Mouse (Mus musculus) natural killer cell, adult 2 months (primary cell): ENCODE data around the gene Cdk5.

Source experiments
- DNase-seq, 2 experiments: peaks; one replicate each; pipeline ENCODE4 v3.0.0; 2022; ENCODE audit warnings: low spot score in 2 of 2

Cdk5 gene

DNA sequence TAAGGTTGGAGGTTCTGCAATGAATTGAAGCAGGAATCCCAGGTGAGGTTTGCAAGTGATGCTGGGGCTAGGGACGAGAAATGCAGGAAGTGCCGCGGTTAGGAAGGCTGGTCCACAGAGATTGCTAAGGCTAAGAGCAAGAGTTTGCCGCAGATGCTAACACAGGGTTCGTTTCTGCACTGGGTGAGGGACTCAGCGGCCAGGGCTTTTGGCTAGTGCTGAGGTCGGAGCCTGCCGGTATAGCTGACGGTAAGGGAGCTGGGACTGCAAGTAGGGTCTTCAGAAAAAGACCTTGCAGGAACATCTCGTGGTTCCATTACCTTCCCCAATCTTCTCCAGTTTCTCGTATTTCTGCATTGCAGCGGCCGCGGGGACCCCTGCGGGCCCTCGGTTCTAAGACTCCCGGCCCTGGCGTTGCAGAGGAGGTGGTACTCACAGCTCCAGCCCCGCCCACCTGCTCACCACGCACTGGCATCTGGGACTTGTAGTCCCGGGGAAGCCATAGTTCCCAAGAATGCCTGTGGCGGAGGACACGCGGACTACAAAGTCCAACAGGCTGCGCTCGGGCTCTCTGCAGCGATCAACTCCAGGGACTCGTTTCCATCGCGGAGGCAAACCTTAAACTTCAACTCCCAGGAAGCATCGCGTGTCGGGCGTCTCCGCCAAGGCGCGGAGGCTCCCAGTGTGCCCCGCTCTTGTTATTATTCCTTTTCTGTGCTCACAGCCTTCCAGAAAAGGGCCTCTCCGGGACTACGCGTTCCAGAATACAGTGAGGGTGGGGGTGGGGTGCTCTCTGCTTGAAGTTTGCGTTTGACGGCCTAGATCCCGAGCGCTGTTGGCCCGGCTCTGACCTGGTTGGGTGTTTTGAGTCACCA, at the start of gene Cdk5, which contains the start of gene Slc4a2:
Gene Cdk5 (minus strand): TSS at position 402 of the 875 bp plus-strand sequence.
Gene Slc4a2 (plus strand): TSS at position 709 of the 875 bp plus-strand sequence.
- peak; percentile 96 to 97 for DNase-seq

DNA sequence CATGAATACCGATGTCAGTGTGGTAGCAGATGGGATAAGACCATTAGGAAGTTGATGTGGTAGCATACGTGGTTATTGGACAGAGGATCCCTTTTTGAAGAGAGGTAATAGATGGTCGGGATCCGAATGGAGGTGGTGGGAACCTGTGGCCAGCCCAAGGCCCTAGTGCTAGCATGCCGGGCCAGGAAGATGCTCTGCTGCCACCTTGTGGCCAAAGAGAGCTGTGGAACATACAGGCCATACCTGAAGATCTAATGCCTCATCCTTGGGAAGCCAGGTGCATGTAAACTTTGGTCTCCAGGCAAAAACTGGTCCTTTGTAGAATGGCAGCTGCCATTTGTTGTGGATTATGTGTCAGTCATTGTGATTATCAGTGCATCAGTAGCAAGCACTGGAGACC, 47.3 kb upstream of the Cdk5 start:
- DNase-seq: peak; percentile 52 to 73

DNA sequence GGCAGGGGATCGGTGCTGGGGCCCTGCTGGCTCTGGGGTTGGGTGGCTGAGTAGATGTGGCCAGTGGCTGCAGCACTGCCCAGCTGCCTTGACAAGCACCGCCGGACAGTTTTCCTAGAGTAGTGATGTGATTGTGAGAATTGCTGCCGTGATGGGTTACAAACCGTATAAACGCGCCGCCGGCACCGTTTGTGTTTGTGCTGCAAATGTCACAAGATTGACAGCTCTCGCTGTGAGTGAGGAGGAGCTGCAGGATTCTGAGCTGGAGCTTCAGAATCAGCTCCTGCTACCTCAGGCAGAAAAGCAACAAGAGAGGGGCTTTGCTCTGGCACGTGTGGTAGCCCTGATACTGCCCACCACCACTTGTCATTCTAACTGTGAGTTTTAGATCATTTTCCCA, 43.4 kb upstream of the Cdk5 start:
- no peak for DNase-seq

DNA sequence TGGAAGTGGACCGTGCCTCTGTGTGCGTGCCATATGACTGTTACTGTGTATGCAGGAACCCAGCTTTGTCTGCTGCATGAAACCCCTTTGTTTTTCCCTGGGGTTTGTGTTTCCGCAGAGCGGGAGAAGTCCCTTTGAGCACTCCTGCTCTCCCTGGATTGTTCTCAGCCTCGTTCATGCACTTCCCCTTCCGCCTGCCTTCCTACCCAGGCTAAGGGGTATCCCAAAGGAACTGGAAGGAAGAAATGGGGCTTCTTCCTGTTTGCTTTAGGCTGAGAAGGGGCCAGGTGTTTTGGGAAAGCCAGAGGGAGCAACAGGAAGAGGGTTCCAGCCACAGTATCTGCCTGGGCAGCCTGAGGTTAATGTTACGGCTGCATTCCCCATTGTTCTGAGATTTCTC, 32.3 kb upstream of the Cdk5 start:
- DNase-seq: no peak

DNA sequence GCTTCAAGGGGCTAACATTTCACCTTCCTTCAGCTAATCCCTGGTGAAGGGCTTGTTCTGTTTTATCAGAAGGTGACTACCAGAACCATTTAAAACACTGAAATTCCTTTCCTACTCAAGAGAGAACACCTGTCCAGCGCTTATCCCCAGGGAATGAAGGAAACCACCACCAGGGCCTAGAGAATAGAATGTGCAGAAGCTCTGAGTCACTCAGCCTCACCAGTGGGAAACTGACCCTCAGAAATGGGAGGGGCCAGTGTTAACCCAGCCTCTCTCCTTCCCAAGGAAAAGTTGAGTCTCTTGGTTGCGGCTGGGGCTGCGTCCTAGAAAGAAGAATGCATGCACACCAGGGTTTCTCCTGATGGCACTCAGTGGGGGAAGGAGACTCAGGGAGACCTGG, 31.7 kb upstream of the Cdk5 start:
- no peak for DNase-seq

DNA sequence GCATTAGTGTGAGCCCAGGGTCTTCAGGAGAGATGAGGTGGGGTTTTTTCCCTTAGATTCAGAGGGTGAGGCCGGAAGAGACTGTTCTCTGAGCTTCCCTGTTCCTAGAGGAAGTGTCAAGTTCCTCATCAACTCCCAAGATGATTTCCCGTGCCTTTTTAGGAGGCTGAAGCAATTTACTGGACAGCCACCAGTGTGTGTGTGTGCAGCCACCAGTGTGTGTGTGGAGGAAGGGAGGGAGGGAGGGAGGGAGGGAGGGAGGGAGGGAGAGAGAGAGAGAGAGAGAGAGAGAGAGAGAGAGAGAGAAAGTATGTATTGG, 30.6 kb upstream of the Cdk5 start:
- DNase-seq: no peak

DNA sequence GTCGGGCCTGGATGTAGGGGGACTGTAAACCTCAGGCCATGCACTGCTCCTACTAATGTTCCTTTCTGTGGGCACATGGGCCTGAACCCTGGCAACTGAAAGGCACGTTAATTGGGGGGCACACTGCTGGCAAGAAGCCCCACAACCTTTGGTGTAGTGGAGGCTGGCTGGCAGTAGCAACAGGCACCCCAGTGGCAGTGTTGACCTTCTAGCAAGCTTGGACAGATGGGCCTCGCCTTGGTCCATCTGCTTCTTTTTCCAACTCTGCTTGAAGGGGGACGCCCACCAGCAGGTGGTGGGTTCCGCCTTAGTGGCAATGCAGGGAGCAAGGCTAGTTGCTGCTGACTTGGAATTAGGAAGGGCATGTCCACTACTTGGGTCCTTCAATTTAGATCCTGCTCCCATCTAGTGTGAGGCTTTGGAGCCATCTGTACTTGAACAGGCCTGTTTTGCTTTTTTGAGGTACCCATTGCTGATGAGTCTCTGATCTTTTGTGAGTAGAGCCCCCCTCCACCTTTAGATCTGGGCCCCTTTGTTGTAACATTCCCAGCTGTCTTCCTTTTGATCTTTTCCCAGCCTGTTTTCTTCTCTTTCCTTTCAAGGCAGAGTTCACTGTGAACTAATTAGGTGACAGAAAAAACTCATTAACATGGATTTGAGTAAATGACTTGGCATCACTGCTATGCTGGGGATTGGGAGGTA, 30.1 kb upstream of the Cdk5 start:
- no peak for DNase-seq

DNA sequence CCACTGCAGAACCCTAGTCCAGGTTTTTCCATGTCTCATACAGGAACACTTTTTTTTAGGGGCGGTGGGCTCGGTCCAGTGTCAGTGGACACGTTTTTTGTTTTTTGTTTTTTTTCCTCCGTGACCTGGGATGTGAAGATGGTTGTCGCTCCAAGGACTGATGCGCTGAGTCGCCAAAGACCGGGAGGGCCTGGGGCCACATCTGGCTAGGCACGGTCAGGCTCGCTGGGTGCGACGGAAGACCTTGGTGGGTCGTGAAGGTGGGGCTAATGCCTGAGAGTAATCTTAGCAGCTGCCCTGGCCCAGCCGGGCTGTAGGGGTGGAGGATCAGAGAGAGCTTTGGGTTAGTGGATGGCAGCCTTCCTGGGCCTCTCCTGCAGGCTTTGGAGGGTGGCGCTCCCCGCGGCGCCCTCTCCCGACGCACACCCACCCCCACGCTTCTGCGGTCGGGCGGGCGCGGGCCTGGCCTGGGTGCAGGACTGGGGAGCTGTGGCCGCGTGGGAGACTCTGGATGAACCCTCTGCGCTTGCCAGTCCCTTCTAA, 29.4 kb upstream of the Cdk5 start:
- DNase-seq: peak in 1 of 2 experiments; percentile 11

DNA sequence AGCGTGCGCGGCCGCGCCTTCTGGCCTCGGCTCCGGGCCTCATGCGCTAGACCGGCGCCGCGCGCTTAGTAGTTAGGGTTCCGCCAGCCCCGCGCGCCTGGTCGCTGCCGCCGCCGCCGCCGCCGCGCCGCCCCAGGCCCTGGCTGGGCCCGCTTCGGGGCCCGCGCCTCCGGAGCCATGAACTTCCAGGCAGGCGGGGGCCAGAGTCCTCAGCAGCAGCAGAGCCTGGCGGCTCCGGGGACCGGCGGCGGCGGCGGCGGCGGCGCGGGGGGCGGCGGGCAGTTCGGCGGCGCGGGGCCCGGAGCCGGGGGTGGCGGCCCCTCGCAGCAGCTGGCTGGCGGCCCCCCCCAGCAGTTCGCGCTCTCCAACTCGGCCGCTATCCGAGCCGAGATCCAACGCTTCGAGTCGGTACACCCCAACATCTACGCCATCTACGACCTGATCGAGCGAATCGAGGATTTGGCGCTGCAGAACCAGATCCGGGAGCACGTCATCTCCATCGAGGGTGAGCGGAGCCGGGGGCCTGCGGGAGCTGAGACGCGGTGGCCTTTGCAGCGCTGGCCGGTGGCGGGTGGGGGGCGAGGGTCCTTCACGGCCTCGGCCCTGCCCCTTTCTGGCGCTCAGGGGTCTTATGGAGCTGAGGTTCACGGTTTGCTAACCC, 28.8 kb upstream of the Cdk5 start, which contains the start of gene Agap3:
Gene Agap3 (plus strand): TSS at position 148 of the 661 bp plus-strand sequence.
- no peak for DNase-seq

DNA sequence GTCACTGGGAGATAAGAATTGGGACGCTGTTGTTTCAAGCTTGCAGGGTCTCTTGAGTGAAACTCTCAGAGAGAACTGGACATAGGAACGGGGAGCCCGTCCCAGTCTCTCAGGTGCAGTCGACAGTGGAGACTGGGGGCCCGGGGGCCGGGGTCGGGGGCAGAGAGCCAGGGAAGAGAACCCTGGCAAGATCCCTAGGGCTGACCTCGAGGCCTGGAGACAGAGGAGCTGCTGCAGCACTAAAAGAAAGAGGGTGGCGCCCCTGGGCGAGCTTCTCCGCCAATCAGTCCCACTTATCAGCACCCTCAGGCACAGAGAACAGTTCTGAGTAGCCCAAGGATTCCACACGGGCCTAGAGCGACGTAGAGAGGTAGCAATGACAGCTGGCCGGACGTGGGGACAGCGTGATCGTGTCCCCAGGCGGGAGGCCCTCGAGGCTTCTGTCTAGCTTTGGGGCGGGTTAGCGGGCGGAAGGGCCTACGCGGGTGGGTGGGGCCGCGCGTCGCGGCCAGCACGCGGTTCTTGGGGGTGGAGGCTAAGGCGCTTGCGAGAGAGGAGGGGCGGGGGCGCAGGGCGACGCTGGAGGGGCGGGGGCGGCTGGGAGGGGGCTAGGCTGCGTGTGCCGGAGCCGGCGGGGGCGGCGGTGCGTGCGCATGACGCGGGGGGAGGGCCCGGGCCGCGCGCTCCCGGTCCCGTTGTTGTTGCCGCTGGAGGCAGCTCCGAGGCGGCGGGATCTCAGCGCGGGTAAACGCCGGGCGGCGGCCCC, 28.1 kb upstream of the Cdk5 start:
- peak; percentile 68 to 72 for DNase-seq

DNA sequence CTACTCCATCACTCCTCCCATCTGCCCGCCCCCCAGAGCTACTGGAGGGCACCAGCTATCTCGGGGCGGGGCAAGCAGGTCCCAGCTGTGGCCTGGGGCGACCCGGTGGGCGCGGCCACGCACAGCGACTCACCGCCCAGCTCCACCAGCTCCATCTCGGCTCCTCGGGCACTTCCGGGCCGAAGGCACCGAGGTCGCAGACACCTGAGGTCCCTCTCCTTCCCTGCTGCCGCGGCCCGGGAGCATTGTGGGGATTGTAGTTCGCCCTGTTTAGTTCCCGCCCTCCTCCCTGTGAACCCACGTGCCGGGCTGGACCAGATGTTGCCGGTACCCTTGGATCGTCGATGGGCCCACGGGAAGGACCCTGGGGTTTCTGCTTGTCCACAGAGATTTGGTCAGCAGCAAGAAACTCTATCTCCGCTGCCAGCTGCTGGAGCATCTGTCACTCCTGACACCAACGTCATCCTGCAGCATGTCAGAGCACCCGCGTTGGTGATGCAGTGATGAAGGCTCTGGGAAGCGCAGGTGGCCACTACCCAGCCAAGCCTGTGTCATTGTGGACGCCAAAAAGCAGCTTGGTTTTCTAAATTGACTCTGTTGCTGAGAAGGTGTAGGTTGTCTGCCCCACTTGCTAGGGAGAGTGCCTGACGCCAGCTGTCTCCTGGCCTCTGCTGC, 24.4 kb upstream of the Cdk5 start, which contains the start of gene Tmub1:
Gene Tmub1 (minus strand): TSS at position 231 of the 675 bp plus-strand sequence.
- peak; percentile 77 to 84 for DNase-seq

DNA sequence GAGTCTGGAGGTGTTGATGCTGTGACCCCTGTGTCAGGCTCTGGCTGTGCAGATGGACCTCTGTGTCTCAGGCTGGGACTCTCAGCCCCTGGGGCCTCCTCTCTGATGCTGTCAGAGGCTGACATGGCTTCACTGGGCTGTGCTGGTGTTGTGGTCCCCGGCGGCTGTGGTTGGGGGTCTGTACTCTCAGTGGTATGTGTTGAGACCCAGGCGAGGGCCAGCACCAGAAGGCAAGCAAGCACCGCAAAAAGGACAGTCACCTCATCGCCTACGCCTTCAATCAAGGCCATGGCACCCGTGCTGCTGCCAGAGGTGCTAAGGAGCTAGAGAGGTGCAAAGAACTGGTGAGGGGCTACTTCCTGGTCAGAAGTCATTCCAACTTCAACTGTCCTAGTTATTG, 23.3 kb upstream of the Cdk5 start:
- no peak for DNase-seq

DNA sequence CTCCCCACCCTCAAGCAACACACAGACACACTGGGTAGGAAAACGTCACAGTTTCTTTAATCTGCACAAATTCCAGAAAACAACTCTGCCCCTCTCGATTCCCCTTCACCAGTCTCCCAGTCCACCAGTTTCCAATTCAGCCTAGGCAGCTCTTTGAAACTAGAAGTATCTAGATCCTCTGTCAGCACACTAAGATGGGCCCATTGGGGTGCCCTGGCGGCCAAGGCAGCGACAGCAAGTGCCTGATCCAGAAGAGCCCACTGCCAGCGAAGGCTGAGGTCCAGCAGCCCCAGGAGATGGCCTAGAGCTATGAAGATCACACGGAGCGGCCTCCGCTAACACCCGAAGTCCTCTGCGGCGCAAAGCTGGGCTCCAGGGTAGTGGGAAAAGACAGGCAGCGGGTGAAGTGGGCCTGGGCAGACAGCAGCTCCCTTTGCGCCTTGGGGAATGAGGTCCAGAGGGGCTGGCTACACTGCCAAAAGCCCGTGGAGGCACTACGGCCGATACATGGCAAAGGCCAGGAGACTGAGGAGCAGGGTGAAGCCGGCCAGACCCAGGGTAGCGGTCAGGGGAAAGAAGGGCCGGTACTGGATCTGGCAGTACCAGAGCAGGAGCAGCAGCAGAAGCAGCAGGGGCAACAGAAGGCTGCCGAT, 22.2 kb upstream of the Cdk5 start:
- no peak for DNase-seq

DNA sequence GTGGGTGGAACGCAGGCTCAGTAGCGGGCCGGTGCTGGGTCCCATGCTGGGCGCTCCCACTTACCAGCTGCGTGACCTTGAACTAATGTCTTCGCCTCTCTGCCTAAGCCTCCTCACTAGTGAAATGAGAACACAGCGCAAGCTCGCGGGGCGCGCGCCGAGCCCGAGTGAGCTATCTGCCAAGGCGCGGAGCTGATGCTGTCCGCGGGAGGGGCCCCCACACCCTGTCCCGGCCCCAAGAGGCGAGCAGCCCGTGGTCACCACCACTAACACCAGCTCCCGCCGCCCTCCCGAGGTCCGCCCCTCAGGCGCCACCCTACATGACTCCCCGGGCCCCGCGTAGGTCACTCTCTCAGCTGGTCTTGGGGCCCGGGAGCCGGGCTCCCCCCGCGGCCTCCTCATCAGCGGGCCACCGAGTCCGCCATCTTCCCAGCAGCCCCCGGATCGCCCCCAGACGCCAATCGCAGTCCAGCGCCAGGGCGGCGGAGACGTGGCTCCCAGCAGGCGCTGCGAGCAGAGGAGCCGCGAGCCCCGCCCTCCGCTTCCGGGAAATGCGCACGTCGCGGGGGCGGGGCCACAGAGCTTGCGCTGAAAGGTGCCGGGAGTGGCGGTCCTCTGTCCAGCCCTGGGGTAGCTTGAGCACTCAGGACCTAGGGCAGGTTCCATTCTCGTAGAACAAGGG, 21.6 kb upstream of the Cdk5 start, which contains the start of gene Fastk:
Gene Fastk (minus strand): TSS at position 542 of the 682 bp plus-strand sequence.
- peak; percentile 87 to 88 for DNase-seq

DNA sequence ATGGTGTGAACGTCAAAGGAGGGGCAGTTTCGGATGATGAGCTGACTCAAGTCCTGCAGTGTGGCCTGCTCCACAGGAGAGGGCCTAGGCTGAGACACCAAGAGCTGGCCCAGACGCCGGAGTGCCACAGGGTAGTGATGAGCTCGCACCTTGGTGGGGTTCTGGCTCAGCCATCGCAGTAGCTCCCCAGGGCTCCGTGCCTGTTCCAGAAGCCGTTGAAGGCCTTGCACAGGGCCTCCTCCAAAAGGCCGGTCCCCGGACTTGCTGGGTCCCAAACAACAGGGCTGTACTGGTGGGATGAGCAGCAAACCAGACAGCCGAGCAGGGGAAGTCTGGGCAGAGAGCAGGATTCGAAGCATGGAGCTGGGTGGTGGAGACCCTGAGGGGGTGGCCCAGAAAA, 20.6 kb upstream of the Cdk5 start:
- DNase-seq: no peak

DNA sequence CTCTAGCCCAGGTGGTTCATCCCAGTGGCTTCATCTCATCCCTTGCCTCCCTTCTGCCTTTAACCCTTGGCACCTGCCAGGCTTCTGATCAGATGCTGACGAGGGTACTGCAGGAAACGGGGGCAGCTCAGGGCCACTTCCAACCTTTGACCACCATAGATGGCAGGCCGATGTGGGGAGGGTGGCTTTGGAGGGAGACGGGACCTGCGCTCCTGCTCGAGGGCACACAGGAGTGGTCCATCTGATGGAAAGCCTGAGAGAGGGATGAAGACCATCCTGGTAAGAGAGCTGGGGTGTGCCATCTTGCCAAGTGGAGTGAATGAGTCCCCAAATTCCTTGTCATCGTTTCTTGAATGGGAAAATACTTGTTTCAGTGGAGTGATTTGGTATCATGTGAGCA, 19.9 kb upstream of the Cdk5 start:
- DNase-seq: no peak

DNA sequence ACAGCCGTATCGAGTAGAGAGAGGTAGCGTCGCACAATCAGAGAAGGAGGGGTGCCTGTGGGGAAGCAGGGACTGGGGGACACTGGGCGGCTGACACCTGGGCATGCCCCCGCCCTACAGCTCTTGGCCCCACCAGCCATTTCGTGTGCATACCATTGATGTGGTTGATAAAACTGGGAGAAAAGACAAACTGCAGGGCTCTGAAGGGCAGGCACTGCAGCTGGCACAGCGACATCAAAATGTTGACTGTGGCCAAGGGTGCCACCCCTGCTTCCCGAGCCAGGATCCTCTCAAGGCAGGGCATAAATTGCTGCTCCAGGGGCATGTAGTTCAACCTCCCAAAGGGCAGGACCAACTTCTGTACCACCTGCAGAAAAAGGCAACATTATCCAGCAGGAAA, 18.7 kb upstream of the Cdk5 start:
- no peak for DNase-seq

DNA sequence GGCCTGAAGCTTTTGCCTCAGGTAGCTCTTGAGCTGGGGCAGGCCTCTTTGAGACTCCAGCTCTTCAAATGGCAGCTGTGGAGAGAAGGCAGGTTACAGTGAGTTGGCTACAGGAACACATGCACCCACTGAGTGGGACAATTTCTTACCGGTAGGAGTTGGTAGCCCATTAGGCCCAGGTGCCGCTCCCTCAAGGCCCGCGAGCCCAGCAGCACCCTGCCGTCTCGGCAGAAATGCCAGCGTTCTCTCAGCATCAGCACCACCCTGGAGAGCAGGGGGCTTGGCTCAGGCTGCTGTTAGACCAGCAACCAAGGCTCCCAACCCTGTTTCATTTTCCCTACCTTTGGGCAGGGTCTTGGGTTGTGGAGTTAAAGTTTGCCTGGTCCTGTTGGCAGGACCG, 17.9 kb upstream of the Cdk5 start:
- no peak for DNase-seq

DNA sequence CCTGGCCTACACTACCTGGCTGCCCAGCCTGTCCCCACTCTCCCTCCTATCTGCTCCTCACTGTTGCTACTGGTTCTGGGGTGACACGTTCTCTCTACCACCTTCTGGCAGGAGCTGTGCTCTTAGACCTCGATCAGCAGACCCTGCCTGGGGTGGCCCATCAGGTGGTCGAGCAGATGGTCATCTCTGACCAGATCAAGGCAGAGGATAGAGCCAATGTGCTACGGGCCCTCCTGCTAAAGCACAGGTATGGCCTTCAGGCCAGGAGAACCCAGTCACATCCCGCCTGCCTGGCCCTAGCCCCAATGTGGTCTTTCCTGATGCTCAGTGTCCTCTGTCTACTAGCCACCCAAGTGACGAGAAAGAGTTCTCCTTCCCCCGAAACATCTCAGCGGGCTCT, 10.7 kb upstream of the Cdk5 start:
- no peak for DNase-seq

DNA sequence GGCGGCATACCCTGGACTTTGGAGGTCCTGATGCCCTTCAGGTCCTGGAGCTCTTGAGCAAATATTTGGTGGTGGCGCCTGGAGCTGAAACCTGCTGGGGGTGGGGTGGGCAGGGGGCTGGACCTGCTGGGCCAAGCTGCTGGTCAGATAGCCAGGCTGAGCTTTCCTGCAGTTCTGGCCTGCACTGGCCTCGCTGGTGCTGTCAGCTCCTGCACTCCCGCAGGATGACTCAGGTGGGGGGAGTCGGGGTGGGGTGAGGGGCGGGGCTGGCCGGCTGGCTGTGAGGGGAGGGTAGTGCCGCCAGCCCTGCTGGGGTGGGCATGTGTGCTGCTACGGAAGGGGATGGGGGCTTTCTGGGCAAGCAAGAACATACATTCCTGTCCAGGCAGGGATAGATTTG, 5.3 kb upstream of the Cdk5 start:
- no peak for DNase-seq
